Mouse (Mus musculus) layer of hippocampus, adult 9-10 months (tissue): Measurements from ENCODE around the gene Rhbdd3.
"Not testable (repeated sequence)": the region's sequence is repeated elsewhere in the genome, so short reads cannot be mapped to it uniquely, and the experiment has no call there.

Experiments used
- DNase-seq: peaks from one replicate; pipeline ENCODE4 v3.0.0; 2022; ENCODE audit warnings: low spot score

Rhbdd3 gene

DNA sequence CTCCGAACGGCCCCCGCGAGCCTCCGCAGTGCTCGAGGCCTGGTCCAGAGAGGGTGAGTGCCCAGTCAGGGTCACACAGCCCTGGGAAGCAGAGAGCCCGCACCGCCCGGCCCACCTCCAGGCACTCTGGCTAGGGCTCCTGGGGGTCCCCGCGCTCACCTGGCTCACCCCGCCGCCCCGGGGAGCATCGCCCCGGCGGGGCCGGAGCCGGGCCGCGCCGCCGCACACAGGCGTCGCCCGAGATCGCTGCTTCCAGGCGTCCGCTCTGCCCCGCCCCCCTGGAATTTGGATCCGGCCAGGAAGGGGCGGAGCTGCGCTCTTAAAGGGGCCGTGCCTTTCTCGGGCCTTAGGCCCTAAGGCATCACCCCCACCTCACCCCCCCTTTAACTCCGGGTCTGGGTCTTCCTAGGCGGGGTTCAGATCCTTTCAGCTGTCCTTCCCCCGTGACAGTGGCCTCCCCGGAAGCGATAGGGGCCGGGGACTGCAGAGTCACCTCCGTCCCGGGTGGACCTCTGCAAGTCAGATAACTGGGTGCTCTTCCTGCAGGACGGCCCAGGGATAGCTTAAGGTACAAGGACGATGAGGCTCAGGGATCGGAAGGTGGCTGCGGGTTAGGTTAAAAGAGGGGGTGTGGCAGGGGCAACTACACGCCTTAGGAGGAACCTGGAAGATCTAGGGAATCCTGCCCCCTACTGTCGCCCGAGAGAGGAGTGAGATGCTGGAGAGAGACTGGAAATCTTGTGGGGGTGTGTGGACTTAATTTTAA, 33.5 kb upstream of the Rhbdd3 start, which contains the start of gene Gas2l1:
Gas2l1 (minus strand) TSS at position 272 of the 766 bp plus-strand sequence.
- DNase-seq = no peak

DNA sequence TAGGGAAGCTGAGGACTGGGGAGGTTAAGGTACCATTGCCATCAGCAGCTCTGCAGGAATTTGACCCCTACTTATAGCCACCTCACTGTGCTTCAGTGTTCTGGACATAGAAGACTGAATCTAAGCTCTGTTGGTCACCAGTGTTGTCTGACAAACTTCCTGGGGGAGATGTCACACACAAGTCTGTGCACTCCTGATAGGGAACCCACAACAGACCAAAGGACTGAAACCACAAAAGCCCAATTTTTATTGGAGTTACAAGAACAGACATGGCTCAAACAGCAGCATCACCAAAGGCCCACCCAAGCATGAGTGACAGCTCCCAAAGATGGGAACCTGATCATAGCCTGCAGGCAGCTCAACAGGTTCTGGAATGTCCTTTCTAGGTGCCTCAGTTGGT, 31.7 kb upstream of the Rhbdd3 start:
- DNase-seq = no peak

DNA sequence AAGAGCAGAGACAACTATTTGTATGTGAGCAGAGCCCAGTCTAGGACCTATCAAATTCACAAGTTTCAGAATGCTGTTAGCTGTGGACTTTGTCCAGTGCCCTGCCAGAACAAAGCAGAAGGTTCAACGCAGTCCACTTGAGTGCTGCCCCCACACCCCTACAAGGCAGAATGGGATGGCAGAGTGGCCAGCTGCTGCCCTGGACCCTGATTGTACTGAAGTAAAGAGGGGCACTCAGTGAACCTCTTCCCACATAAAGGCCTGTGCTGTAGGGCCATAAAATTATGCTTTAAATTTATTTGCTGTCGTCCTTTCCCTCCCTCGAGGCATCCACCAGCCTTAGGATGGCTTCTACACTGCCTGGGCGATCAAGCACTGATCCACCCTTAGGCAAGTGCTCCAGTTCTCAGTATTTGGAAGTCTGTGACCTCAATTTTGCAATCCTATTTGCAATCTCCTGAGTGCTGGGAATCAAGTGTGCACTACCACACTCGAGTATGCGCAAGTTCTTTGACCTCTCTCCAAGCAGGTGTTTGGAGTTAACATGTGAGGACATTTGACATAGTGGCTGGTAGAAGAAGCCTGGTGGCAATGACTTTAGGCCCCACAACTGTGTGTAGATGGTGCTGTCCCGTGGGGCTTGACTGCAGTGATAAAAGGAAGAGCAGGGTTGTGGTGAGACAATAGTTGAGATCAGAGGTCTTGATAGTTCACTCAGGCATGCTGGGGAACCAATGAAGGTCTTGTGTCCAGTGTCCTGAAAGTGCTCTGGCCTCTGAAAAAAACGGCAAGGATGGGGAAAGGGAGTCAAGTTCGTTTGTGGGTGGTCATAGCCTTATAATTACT, 30.4 kb upstream of the Rhbdd3 start:
- DNase-seq = no peak

DNA sequence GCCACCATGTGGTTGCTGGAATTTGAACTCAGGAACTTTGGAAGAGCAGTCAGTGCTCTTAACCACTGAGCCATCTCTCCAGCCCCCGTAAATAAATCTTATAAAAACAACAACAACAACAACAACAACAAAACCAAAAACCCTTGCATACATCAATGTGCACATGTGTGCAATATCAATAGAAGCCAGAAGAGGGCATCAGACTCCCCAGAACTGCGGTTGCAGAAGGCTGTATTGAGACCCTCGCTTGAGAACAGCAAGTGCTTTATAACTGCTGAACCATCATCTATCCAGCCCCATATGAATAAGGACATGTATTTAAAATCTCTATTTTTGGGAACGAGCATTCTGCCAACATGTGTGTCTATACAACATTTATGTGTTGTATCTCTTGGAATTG, 23.8 kb upstream of the Rhbdd3 start:
- DNase-seq = no peak

DNA sequence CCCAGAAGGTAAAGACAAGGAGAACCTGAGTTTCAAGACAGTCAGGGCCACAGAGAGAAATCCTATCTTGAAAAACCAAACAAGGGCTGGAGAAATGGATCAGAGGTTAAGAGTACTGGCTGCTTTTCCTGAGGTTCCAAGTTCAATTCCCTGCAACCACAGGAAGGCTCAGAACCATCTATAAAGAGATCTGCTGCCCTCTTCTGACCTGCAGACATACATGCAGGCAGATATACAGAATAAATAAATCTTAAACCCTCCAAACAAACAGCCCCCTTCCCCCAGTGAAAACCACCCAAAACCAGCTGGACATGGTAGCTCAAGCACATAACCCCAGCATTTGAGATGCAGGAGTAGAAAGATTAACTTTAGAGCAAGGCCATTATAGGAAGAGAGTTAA, 23.0 kb upstream of the Rhbdd3 start:
- no peak for DNase-seq

DNA sequence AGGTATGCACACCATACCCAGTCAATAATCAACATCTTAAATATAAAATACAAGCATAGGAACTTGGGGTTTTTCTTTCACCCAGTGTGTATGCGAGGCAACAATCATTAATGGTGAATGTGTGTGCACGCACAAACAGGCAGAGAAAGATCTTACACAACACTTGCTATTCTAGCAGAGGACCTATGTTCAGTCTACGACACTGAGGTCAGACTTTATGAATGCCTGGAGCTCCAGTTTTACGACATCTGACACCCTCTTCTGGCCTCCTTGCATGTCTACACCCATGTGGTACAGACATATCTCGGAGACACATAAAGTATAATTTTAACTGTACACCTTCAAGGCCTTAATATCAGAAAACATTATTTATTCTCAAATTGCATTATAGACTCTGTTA, 21.9 kb upstream of the Rhbdd3 start:
- not testable (repeated sequence) for DNase-seq

DNA sequence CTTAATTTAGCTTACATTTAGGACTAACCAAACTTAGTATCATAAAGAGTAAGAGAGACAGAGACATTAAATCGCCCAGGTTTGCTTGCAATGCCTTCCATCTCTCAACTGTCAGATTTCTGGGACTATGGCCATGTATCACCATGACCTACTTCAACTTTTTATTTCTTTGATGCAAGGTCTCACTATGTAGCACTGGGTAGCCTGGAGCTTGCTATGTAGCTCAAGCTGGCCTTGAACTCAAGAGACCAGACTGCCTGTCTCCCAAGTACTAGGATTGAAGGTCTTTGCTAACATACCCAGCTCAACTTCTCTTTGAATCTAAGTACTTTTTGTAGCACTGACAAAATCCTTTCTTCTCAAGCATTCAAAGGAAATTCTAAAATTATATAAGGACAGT, 9.6 kb upstream of the Rhbdd3 start:
- DNase-seq = no peak

DNA sequence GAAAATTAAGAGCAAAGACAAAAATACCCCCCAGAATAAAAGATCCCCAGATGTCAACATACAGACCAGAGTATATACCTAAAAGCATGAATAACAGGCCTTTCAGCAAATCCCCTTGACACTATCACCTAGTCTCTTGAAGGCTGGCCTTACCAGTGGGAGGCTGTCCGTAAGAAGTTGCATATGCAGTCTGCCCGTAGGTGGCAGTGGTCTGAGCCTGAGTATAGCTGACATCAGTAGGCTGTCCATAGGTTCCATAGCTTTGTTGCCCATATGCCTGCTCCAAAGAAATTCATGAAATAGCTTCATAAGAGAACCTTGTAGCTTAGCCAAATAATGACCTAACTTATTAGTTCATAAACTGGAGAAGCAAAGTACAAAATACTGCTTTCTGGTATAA, 7.0 kb upstream of the Rhbdd3 start:
- DNase-seq = no peak

DNA sequence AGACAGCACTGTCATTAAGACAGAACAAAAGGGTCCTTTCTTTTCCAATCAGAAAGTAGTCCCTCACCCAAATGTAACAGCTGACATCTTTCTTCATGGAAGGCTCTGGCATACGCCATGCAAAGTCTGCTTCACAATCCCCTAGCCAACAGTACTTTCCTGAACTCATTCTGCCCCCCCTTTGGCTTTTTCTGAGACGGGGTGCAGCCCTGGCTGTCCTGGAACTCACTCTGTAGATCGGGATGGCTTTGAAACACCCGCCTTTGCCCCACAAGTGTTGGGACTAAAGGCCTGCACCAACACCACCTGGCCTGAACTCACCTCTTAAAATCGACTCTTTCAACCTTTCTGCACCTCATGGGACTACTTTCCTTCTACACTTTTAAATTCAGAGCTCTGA, 2.8 kb upstream of the Rhbdd3 start:
- DNase-seq = no peak

DNA sequence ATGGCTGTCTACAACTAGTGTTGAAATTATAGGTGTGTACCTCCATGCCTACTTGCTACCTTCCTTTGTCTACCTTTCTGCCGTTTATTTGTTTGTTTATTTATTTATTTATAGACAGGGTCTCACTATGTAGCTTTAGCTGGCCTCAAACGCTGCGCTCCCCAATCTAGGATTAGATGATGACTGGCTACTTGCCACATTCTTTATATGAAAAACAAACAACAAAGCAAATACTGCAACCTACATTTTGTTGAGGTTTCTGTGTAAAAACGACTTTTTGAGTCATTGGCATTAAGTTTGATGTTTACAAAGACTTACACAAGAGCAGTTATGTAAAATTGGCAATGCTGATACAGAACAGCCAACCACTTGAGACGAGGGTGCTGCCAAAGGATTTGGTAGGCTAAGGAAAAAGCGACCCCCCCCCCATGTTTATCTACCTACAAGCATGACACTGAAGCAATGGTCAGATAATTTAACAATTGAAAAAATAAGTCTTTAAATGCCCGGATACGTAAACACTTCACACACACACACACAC, 2.2 kb upstream of the Rhbdd3 start:
- DNase-seq = no peak

DNA sequence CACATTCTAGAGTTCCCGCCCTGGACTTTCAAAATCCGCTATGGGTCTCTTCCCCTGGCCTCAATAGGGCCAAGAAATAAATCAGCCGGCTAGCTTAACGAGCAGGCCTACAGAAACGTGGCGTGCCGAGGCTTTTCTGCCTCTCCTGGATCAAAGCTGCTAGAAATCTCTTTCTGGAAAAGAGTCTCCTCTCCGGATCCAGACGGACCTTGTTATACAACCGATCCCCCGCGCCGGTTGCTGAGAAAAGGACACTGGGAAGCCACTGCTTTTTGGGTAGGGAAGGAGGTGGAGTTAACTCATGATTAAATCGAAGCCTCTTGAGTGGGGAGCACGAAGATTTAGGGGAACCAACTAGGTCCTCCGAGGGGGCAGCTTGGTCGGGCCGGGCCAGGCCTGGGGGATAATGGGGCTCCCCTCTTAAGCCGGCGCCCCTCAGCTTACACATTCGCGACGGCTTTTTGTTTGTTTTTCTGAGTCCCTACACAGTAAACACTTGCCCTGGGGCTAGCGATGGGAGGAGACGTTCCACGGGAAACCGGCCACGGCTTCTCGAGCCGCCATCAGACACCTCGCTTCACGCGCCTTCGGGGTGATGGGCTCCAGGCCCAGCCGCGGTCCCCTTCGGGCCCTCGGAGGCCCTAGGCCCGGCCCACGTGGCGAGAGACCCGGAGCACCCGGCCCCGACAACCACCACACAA, 541 bp upstream of the Rhbdd3 start:
- DNase-seq = peak; percentile 45

DNA sequence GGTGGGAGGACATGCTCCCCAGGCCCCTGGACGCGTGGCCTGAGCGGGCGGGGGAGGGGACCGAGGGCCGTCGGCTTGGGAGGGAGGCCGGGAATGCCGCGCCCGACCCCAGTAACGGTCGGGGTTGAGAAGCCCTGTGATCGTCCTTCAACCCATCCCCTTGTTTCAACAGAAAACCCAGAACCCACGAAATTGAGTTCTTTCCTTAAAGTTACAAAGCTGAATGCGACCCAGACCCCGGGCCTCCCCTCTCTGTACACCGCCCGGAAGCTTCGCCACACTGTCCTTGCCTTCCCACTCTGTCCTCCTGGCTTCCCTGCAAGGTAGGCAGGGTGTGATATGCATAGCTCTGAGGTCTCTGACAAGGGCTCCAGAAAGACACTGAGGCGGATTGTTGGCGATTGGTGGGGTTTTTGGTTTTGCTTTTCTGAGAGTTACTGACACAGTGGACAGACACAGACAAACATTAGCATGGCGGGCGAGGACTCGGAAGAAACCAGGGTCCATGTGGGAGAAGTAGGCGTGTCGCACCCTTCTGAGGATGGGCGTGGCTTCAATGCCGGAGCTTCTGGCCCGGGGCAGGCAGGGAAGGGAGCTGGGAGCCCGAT, 954 bp downstream of the Rhbdd3 start:
- peak; percentile 62 for DNase-seq

DNA sequence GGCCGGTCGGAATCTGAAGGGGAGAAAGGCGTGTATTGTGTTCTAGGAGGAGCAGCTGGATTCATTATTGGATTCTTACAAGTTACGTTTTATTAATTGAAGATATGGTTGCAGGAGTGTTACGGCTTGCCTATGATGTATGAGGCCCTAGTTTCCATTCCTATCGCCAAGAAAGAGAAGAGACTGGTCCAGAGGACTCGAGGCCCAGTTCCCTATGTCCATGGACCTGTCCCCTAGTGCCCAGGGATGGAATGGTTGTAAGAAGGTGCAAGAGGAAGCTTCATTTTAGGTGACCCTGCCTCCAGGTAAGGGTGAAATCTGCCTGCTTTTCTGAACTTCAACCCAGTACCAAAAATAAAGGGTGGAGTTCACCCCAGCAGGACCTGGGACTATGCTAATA, 1.6 kb downstream of the Rhbdd3 start:
- no peak for DNase-seq

DNA sequence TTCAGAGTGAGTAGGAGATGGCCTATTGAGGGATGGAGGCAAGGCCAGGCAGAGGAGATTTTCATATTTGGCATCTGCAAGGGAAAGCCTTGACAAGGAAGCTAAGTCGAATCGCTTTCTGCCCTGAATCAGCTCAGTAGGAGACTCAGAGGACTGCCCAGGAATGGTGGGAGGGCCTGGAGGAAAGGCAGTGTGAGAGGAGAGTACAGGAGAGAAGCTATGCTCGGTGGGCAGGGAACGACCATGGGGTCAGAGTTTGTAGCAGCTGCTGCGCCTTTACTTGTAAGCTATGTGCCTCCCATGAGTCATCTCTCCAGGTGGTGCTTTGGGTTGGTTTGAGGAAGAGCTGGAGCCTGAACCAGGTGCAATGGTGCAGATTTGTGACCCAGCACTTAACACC, 2.1 kb downstream of the Rhbdd3 start:
- no peak for DNase-seq

DNA sequence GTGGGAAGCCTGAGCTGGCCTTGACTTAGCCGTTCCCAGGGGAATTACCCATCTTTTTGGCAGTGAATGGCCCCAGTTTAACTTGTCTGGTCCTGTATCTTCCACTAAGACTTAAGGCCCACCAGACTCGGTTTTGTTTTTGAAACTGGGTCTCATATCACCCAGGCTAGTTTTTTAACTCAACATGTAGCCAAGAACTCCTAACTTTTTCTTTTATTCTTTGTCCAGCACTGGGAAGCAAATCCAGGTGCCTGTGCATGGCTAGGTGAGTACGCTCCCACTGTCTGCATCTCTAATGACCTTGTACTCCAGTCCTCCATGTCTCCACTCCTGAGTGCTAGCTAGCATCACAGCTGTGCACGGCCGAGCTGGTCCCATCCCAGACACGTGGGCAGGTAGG, 2.9 kb downstream of the Rhbdd3 start:
- DNase-seq = no peak

DNA sequence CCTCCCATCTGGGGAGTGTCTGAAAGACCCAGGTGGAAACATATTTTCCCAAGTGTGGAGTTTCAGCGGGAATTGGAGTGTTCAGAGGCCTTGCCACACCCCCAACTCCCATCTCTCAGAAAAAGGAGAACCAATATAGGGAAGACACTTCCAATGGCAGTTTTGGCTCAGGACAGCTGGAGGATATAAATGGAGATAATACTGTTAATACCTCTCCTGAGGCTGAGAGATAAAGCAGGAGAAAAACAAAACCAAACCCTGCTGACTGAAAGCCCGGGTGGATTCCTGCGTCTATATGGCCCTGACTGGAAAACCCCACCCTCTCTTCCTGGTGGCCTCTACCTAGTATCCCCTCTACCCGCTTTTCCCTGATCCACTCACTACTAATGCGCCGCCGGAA, 3.7 kb downstream of the Rhbdd3 start:
- DNase-seq = no peak

DNA sequence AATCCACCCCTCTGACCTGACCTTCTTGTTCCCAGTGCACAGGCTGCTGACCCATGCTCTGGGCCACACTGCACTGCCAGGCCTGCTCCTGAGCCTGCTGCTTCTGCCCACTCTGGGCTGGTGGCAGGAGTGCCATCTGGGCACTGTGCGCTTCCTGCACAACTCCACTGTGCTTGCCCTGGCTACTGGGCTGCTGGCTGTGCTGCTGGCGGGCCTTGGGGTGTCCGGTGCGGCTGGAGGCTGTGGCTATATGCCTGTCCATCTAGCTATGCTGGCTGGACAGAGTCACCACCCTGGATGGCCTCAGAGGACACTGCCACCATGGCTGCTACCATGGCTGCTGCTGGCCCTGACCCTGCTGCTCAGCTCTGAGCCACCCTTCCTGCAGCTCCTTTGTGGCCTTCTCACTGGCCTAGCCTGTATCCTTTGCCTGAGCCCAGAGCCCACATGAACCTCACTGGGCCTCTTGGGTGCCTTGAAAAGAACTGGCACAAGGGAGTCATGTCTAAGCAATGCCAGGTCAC, 5.3 kb downstream of the Rhbdd3 start:
- no peak for DNase-seq

DNA sequence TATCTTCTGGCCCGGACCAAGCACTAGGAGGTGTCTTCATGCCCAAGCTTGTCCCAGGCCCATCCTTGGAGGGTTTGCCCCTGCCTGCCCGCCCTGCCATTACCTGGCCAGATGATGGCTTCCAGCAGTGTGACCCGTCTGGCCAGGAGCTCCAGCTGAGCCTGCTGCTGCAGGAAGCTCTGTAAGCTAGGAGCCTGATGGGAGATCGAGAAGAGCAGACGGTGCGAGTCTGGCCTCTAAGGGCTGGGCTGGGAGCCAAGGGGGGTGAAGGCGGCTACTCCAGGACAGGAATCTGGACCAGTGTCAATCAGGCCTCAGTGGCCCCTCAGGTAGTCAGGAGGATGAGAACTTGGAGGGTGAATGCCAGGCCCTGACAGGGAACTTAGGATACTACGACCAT, 10.7 kb downstream of the Rhbdd3 start:
- no peak for DNase-seq

DNA sequence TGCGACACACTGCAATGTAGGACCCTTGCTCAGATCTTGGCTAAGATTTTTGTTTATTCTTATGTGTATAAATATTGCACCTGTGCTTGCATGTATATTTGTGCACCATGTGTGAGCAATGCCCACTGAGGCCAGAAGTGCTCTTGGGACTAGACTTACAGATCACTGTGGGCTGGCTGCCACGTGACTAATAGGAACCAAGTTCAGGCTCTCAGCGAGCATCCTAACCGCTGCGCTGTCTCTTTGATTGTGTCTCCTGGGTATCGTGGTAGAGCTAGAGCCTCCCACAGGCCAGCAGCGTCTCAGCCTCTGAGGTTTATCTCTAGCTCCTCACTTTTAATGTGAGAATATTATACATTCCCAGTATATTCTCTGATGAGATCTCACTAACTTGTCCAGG, 14.9 kb downstream of the Rhbdd3 start:
- DNase-seq = no peak

DNA sequence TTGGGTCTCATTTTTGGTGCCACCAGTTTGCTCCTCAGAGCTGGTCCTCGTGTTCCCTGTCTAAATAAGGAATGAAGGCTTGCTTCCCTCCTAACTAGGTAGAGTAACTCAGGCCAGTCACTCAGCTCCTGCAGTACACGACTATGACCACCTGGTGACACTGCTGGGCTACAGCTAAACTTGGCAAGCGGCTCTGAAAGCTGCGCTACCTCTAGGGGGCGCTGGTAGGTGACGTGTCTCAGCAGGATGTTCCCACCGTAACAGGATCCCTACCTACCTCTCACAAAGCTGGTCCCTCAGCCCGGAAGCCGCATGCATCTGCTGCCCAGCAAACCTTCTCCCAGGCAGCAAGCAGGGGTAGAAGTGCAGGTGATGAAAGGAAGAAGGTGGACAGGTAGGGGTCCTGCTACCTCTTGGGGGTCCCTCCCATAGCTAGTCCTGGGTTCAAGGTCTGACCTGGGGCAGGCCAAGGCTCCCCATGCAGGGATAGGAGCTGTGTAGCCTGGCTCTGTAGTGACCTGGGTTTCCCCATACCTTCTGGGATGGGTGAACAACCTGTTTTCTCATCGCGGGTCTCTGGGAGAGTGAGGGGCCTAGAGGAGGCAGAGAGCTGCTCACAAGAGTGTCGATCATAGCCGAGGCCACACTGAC, 16.3 kb downstream of the Rhbdd3 start:
- peak; percentile 85 for DNase-seq

DNA sequence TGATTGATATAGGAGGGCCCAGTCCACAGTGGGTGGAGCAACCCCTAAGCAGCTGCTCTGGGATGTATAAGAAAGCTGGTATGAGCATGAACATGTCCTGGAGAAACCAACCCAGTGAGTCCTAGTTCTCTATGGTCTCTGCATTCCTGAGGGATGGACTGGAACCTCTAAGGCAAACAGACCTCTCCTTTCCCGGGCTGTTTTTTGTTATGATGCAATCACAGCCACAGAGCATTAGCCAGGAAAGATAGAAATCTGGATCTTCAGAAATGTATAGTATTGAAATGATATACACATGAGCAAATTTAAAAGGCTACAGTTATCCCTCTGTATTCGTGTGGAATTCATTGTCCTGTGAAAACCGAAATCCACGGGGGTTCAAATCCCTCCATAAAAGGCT, 27.0 kb downstream of the Rhbdd3 start:
- DNase-seq = no peak
